11 mouse cellular contexts compared by ENCODE assay signal in genomic region chr3:151424326-151425207, GRCm38 (mm10). TPM values are rescaled to one million over a fixed set of nuclear protein-coding genes. Genes with fewer than 3 reads are reported as not detected.
A peak's percentile ranks its signal among the peaks of the same experiment; 100 is the strongest.
DNase-seq lines count a peak whose midpoint lies in the region; ATAC-seq and TF ChIP-seq lines count a peak whose summit lies in the region.
"Had no signal": no experiment of that assay in that cellular context is flagged by ENCODE, and none has a peak within 500 bp of the region (broad histone marks: within the 10 kb centered on the region; RNA-seq: fewer than 3 reads in every experiment).

No protein-coding gene starts in this region.

- H3K27me3 ChIP-seq in heart, adult 2 months (ENCODE audit: control insufficient read depth, insufficient read depth, low read length): no peaks in the 10 kb centered on the region
- H3K27me3 ChIP-seq in kidney, embryonic 15.5 days: no peaks in the 10 kb centered on the region
- no peaks in the 10 kb centered on the region for H3K27me3 ChIP-seq in hindbrain, embryonic 16.5 days (replicated peaks; ENCODE audit: control insufficient read depth, insufficient read depth, low read length)
- H3K27me3 ChIP-seq: Patski had no signal

- DNase-seq in gastrocnemius, adult 2 months: no peak
- DNase-seq in gastrocnemius, adult 18-20 months (ENCODE audit: low spot score): no peak
- peak; percentile 38 to 40 for DNase-seq in heart, adult 2 months
- DNase-seq in lung, postnatal 14 days: peak; percentile 5
- DNase-seq in urinary bladder, postnatal 14 days (ENCODE audit: low spot score): no peak
- DNase-seq in adipocyte (ENCODE audit: low spot score): no peak
- DNase-seq: cerebellum, postnatal 36 days had no signal

- H3K9me3 ChIP-seq in kidney, embryonic 15.5 days (replicated peaks): no peaks in the 10 kb centered on the region
- H3K9me3 ChIP-seq in hindbrain, embryonic 16.5 days (ENCODE audit: control insufficient read depth, low read length): no peaks in the 10 kb centered on the region
- H3K9me3 ChIP-seq: limb, embryonic 13.5 days had no signal

- no peak overlapping the region for H3K4me2 ChIP-seq in kidney, embryonic 15.5 days
- H3K4me2 ChIP-seq in hindbrain, embryonic 16.5 days (ENCODE audit: low read length): no peak overlapping the region
- H3K4me2 ChIP-seq: limb, embryonic 13.5 days had no signal

- H3K9ac ChIP-seq in heart, adult 2 months (ENCODE audit: low read depth, low read length): peak overlapping the region; percentile 54
- no peak overlapping the region for H3K9ac ChIP-seq in kidney, embryonic 15.5 days
- no peak overlapping the region for H3K9ac ChIP-seq in hindbrain, embryonic 16.5 days (ENCODE audit: low read depth, low read length)
- H3K9ac ChIP-seq: limb, embryonic 13.5 days had no signal

- peak overlapping the region; percentile 26; the same call in 1 of the 2 replicates for H3K4me3 ChIP-seq in gastrocnemius, adult 2 months
- peak overlapping the region; percentile 21 for H3K4me3 ChIP-seq in heart, adult 2 months
- no peak overlapping the region for H3K4me3 ChIP-seq in kidney, embryonic 15.5 days (replicated peaks)
- H3K4me3 ChIP-seq in hindbrain, embryonic 16.5 days (ENCODE audit: low read length): no peak overlapping the region
- H3K4me3 ChIP-seq: limb, embryonic 13.5 days had no signal

- H3K4me1 ChIP-seq in heart, adult 2 months (ENCODE audit: control insufficient read depth, insufficient read depth, low read length): peaks cover 5% of the 10 kb centered on the region
- H3K4me1 ChIP-seq in kidney, embryonic 15.5 days: no peaks in the 10 kb centered on the region
- H3K4me1 ChIP-seq in hindbrain, embryonic 16.5 days (ENCODE audit: control insufficient read depth, insufficient read depth, low read depth, low read length): no peaks in the 10 kb centered on the region
- H3K4me1 ChIP-seq: limb, embryonic 13.5 days had no signal

- TF ChIP-seq CTCF in gastrocnemius, adult 2 months (IDR thresholded peaks at IDR 0.05): no peak
- no peak for TF ChIP-seq CTCF in heart, adult 2 months (IDR thresholded peaks at IDR 0.05)

- peak; percentile 62 for TF ChIP-seq POLR2A in heart, adult 2 months (IDR thresholded peaks at IDR 0.05; ENCODE audit: insufficient read depth, low read depth, low read length)

- TF ChIP-seq EP300 in heart, adult 2 months (IDR thresholded peaks at IDR 0.05; ENCODE audit: insufficient read depth, low read depth, low read length): 0 out of 2 replicates have a peak, but pooled peaks have one; percentile 16

- ATAC-seq in kidney, embryonic 15.5 days (replicated peaks; ENCODE audit: low FRiP score): no peak
- ATAC-seq in hindbrain, embryonic 16.5 days: no peak
- ATAC-seq: Patski had no signal

- WGBS in heart, adult 2 months: 30% methylated on average over 9 of the region's 9 CpGs
- 78% methylated on average over 9 of the region's 9 CpGs for WGBS in kidney, embryonic 15.5 days
- 83% methylated on average over 9 of the region's 9 CpGs for WGBS in hindbrain, embryonic 16.5 days

- 0 out of 2 replicates have a peak, but pooled peaks cover 2% of the 10 kb centered on the region for H3K36me3 ChIP-seq in heart, adult 2 months (ENCODE audit: control insufficient read depth, insufficient read depth, low read length)
- H3K36me3 ChIP-seq in kidney, embryonic 15.5 days: no peaks in the 10 kb centered on the region
- H3K36me3 ChIP-seq in hindbrain, embryonic 16.5 days (ENCODE audit: control insufficient read depth, insufficient read depth, low read length): no peaks in the 10 kb centered on the region
- H3K36me3 ChIP-seq: limb, embryonic 13.5 days had no signal

- no peaks in the 10 kb centered on the region for H3K79me2 ChIP-seq in heart, adult 2 months (replicated peaks; ENCODE audit: control insufficient read depth, insufficient read depth, low read length)

- peak overlapping the region; percentile 85 for H3K27ac ChIP-seq in gastrocnemius, adult 2 months
- H3K27ac ChIP-seq in heart, adult 2 months: peak overlapping the region; percentile 95
- peak overlapping the region; percentile 32; the same call in 1 of the 2 replicates for H3K27ac ChIP-seq in kidney, embryonic 15.5 days
- no peak overlapping the region for H3K27ac ChIP-seq in hindbrain, embryonic 16.5 days (ENCODE audit: low read depth, low read length)
- H3K27ac ChIP-seq: limb, embryonic 13.5 days had no signal

- intact Hi-C loops in gastrocnemius, adult 2 months (cut with DNase I): no loop called here
- intact Hi-C loops in heart, adult 2 months (cut with DNase I): loop anchor here (1.0 to 2.0 kb wide), 3 partner anchors 14 to 130 kb away; no protein-coding TSS in a partner anchor

RNA-seq across cellular contexts. Expression of gene Adgrl4, which starts 13.1 kb away (rescaled TPM):
- total RNA-seq in gastrocnemius, adult 2 months (2021): 10 to 100 TPM; 22.1 to 27.4 TPM
- total RNA-seq in gastrocnemius, adult 18-20 months (2021): 10 to 100 TPM; 17.7 to 20.7 TPM
- 10 to 100 TPM; 69.0 to 77.3 TPM for total RNA-seq in heart, adult 2 months (2021)
- polyA plus RNA-seq in heart, adult 2 months (2012; rRNA removed): 23.9 and 49.1 TPM in 2 replicates
- polyA plus RNA-seq in kidney, embryonic 15.5 days (2015; fragmentation: Nextera tagmentation; extraction: Ambion mirVana): 23.4 and 26.8 TPM in 2 replicates
- 14.7 and 16.0 TPM in 2 replicates for polyA plus RNA-seq in hindbrain, embryonic 16.5 days (2015; fragmentation: Nextera tagmentation; extraction: Ambion mirVana)
- polyA plus RNA-seq: Patski had no signal

Comparison
In these comparisons a context has a peak if more than half of its experiments do, and no peak if none do; other contexts are left out.
1. DNase-seq: peak in heart, adult 2 months (2 of 2) and lung, postnatal 14 days (single experiment); none in gastrocnemius, adult 2 months (single experiment), gastrocnemius, adult 18-20 months (single experiment), urinary bladder, postnatal 14 days (single experiment) and adipocyte (single experiment).
2. H3K4me3 ChIP-seq: peak in gastrocnemius, adult 2 months (single experiment) and heart, adult 2 months (single experiment); none in kidney, embryonic 15.5 days (single experiment) and hindbrain, embryonic 16.5 days (single experiment).